Mouse (Mus musculus): ENCODE measurements around the gene Fbxo44. TPM values are rescaled to one million over a fixed set of nuclear protein-coding genes. Genes with fewer than 3 reads are reported as not detected.

The Fbxo44 gene
- polyA plus RNA-seq, 1 experiment from 2014 or later, result 9.3 TPM

- ATAC-seq, result no peak
- H3K4me3 ChIP-seq (ENCODE audit: low read depth, low read length), result no peak overlapping the region
- H3K9ac ChIP-seq (ENCODE audit: low read depth, low read length), result no peak overlapping the region
- H3K36me3 ChIP-seq (ENCODE audit: control insufficient read depth, insufficient read depth), result peaks cover 20% of the 10 kb centered on the region; the same call in 1 of the 2 replicates
- 0 out of 2 replicates have a peak overlapping the region, but pooled peaks have one; percentile 97 for H3K4me2 ChIP-seq (replicated peaks; ENCODE audit: low read depth)
- H3K9me3 ChIP-seq (ENCODE audit: control insufficient read depth), result no peaks in the 10 kb centered on the region
- no peaks in the 10 kb centered on the region for H3K4me1 ChIP-seq (replicated peaks; ENCODE audit: control insufficient read depth, insufficient read depth, low read length)
- no peak overlapping the region for H3K27ac ChIP-seq (ENCODE audit: low read depth, low read length)
- no peak for TF ChIP-seq CTCF (IDR thresholded peaks at IDR 0.05; ENCODE audit: low read depth)
- WGBS, result 76% methylated on average over 7 of the region's 7 CpGs
- no peaks in the 10 kb centered on the region for H3K27me3 ChIP-seq (replicated peaks; ENCODE audit: control insufficient read depth, insufficient read depth, low read length)
These were observed 10.0 kb downstream of the Fbxo44 start for GRCm38 (mm10) chr4:148150242-148150641.

- H3K27ac ChIP-seq (ENCODE audit: low read depth, low read length), result no peak overlapping the region
- no peaks in the 10 kb centered on the region for H3K4me1 ChIP-seq (replicated peaks; ENCODE audit: control insufficient read depth, insufficient read depth, low read length)
- no peak for ATAC-seq
- peaks cover 26% of the 10 kb centered on the region; the same call in 1 of the 2 replicates for H3K36me3 ChIP-seq (ENCODE audit: control insufficient read depth, insufficient read depth)
- no peaks in the 10 kb centered on the region for H3K27me3 ChIP-seq (replicated peaks; ENCODE audit: control insufficient read depth, insufficient read depth, low read length)
- H3K9me3 ChIP-seq (ENCODE audit: control insufficient read depth), result no peaks in the 10 kb centered on the region
- no peak for TF ChIP-seq CTCF (IDR thresholded peaks at IDR 0.05; ENCODE audit: low read depth)
- no peak overlapping the region for H3K4me3 ChIP-seq (ENCODE audit: low read depth, low read length)
- no peak overlapping the region for H3K9ac ChIP-seq (ENCODE audit: low read depth, low read length)
- WGBS, result 67% methylated on average over 12 of the region's 12 CpGs
- H3K4me2 ChIP-seq (replicated peaks; ENCODE audit: low read depth), result no peak overlapping the region
These were observed 10.7 kb downstream of the Fbxo44 start for GRCm38 (mm10) chr4:148149540-148149939.

GRCm38 (mm10) chr4:148147714-148148113 lies 12.6 kb downstream of the Fbxo44 start:
- H3K27ac ChIP-seq (ENCODE audit: low read depth, low read length), result no peak overlapping the region
- no peaks in the 10 kb centered on the region for H3K4me1 ChIP-seq (replicated peaks; ENCODE audit: control insufficient read depth, insufficient read depth, low read length)
- TF ChIP-seq CTCF (IDR thresholded peaks at IDR 0.05; ENCODE audit: low read depth), result no peak
- 86% methylated on average over 2 of the region's 2 CpGs for WGBS
- no peak overlapping the region for H3K4me3 ChIP-seq (ENCODE audit: low read depth, low read length)
- no peak overlapping the region for H3K4me2 ChIP-seq (replicated peaks; ENCODE audit: low read depth)
- no peaks in the 10 kb centered on the region for H3K27me3 ChIP-seq (replicated peaks; ENCODE audit: control insufficient read depth, insufficient read depth, low read length)
- H3K36me3 ChIP-seq (ENCODE audit: control insufficient read depth, insufficient read depth), result peaks cover 26% of the 10 kb centered on the region; the same call in 1 of the 2 replicates
- no peak overlapping the region for H3K9ac ChIP-seq (ENCODE audit: low read depth, low read length)
- no peak for ATAC-seq
- no peaks in the 10 kb centered on the region for H3K9me3 ChIP-seq (ENCODE audit: control insufficient read depth)

GRCm38 (mm10) chr4:148143721-148144120 lies 16.6 kb downstream of the Fbxo44 start:
- TF ChIP-seq CTCF (IDR thresholded peaks at IDR 0.05; ENCODE audit: low read depth), result no peak
- Histone ChIP-seq H3K27me3 (replicated peaks; ENCODE audit: control insufficient read depth, insufficient read depth, low read length) (no peaks in the 10 kb centered on the region), H3K36me3 (ENCODE audit: control insufficient read depth, insufficient read depth) (peaks cover 26% of the 10 kb centered on the region; the same call in 1 of the 2 replicates), H3K9me3 (ENCODE audit: control insufficient read depth) (no peaks in the 10 kb centered on the region), H3K27ac (ENCODE audit: low read depth, low read length) (no peak overlapping the region), H3K4me2 (replicated peaks; ENCODE audit: low read depth) (no peak overlapping the region), H3K9ac (ENCODE audit: low read depth, low read length) (no peak overlapping the region), H3K4me1 (replicated peaks; ENCODE audit: control insufficient read depth, insufficient read depth, low read length) (no peaks in the 10 kb centered on the region), H3K4me3 (ENCODE audit: low read depth, low read length) (no peak overlapping the region)
- ATAC-seq, result no peak
- 95% methylated on average over 5 of the region's 5 CpGs for WGBS

- H3K4me1 ChIP-seq (replicated peaks; ENCODE audit: control insufficient read depth, insufficient read depth, low read length), result no peaks in the 10 kb centered on the region
- peaks cover 7% of the 10 kb centered on the region; the same call in 1 of the 2 replicates for H3K36me3 ChIP-seq (ENCODE audit: control insufficient read depth, insufficient read depth)
These were observed 19.9 kb downstream of the Fbxo44 start for GRCm38 (mm10) chr4:148140098-148141011.

GRCm38 (mm10) chr4:148139767-148140097 lies 20.6 kb downstream of the Fbxo44 start:
- no peak for TF ChIP-seq CTCF (IDR thresholded peaks at IDR 0.05; ENCODE audit: low read depth)
- Histone ChIP-seq H3K4me3 (ENCODE audit: low read depth, low read length) (peak overlapping the region; percentile 70), H3K36me3 (ENCODE audit: control insufficient read depth, insufficient read depth) (peaks cover under 1% of the 10 kb centered on the region; the same call in 1 of the 2 replicates), H3K4me1 (replicated peaks; ENCODE audit: control insufficient read depth, insufficient read depth, low read length) (no peaks in the 10 kb centered on the region), H3K4me2 (replicated peaks; ENCODE audit: low read depth) (peak overlapping the region; percentile 97), H3K27ac (ENCODE audit: low read depth, low read length) (peak overlapping the region; percentile 57), H3K9me3 (ENCODE audit: control insufficient read depth) (no peaks in the 10 kb centered on the region), H3K9ac (ENCODE audit: low read depth, low read length) (peak overlapping the region; percentile 47; the same call in 1 of the 2 replicates), H3K27me3 (replicated peaks; ENCODE audit: control insufficient read depth, insufficient read depth, low read length) (0 out of 2 replicates have a peak, but pooled peaks cover 2% of the 10 kb centered on the region)
- under 1% methylated on average over 12 of the region's 12 CpGs for WGBS
- no peak; the same call in 1 of the 2 replicates for ATAC-seq

More at GRCm38 (mm10) chr4:148140098-148141011, 19.9 kb downstream of the Fbxo44 start:
- H3K9ac ChIP-seq (ENCODE audit: low read depth, low read length), result peak overlapping the region; percentile 47
- peak overlapping the region; percentile 70 for H3K4me3 ChIP-seq (ENCODE audit: low read depth, low read length)
- ATAC-seq, result peak; percentile 94
- TF ChIP-seq CTCF (IDR thresholded peaks at IDR 0.05; ENCODE audit: low read depth), result peak; percentile 87
- peak overlapping the region; percentile 97 for H3K4me2 ChIP-seq (replicated peaks; ENCODE audit: low read depth)
- H3K27me3 ChIP-seq (replicated peaks; ENCODE audit: control insufficient read depth, insufficient read depth, low read length), result no peaks in the 10 kb centered on the region
- WGBS, result under 1% methylated on average over 65 of the region's 65 CpGs
- no peaks in the 10 kb centered on the region for H3K9me3 ChIP-seq (ENCODE audit: control insufficient read depth)
- peak overlapping the region; percentile 63 for H3K27ac ChIP-seq (ENCODE audit: low read depth, low read length)
